Mouse (Mus musculus): ENCODE results near the gene Rictor.

DNA sequence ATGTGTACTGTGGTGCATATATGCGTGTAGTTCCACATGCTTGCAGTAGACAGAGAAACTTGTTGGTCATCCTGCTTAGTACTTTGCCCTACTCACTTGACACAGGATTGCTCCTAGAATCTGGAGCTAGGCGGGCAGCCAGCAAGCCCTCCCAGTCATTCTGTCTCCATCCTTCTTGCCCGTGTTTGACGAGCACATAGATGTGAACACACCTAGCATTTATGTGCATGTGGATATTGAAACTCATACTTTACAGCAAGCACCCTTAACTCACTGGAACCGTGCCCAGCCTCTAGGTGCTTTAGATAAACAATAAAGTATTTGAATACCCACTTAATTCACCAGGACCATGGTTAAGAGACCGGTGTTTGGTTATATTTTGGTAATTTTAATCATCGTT, 81.8 kb downstream of the Rictor start:
- TF ChIP-seq TAL1 (IDR thresholded peaks at IDR 0.05; ENCODE audit: low read length) (no peak), GATA1 (IDR thresholded peaks at IDR 0.05; ENCODE audit: low read length) (no peak)
